Mouse (Mus musculus): Measurements from ENCODE around the gene Adra2b. TPM values are rescaled to one million over a fixed set of nuclear protein-coding genes. Genes with fewer than 3 reads are reported as not detected.

Gene Adra2b
- polyA plus RNA-seq, 1 experiment: 0.25 TPM

GRCm38 (mm10) chr2:127376423-127377051 lies 13.5 kb downstream of the Adra2b start:
- TF ChIP-seq POLR2A (IDR thresholded peaks at IDR 0.05; ENCODE audit: extremely low read depth, insufficient read depth, low read length) (no peak), CTCF (IDR thresholded peaks at IDR 0.05; ENCODE audit: extremely low read depth, insufficient read depth, low read length) (no peak)
- Histone ChIP-seq H3K4me1 (ENCODE audit: control insufficient read depth, insufficient read depth, low read length) (no peaks in the 10 kb centered on the region), H3K27ac (ENCODE audit: insufficient read depth, low read length) (no peak overlapping the region), H3K4me3 (ENCODE audit: insufficient read depth, low read length) (no peak overlapping the region)

GRCm38 (mm10) chr2:127377942-127378610 lies 15.1 kb downstream of the Adra2b start:
- no peaks in the 10 kb centered on the region for H3K4me1 ChIP-seq (ENCODE audit: control insufficient read depth, insufficient read depth, low read length)
- no peak overlapping the region for H3K27ac ChIP-seq (ENCODE audit: insufficient read depth, low read length)
- TF ChIP-seq CTCF (IDR thresholded peaks at IDR 0.05; ENCODE audit: extremely low read depth, insufficient read depth, low read length) (no peak), POLR2A (IDR thresholded peaks at IDR 0.05; ENCODE audit: extremely low read depth, insufficient read depth, low read length) (no peak)
- H3K4me3 ChIP-seq (ENCODE audit: insufficient read depth, low read length): no peak overlapping the region

GRCm38 (mm10) chr2:127378611-127378990 lies 15.6 kb downstream of the Adra2b start:
- Histone ChIP-seq H3K27ac (ENCODE audit: insufficient read depth, low read length) (no peak overlapping the region), H3K4me3 (ENCODE audit: insufficient read depth, low read length) (no peak overlapping the region), H3K4me1 (ENCODE audit: control insufficient read depth, insufficient read depth, low read length) (no peaks in the 10 kb centered on the region)
- TF ChIP-seq POLR2A (IDR thresholded peaks at IDR 0.05; ENCODE audit: extremely low read depth, insufficient read depth, low read length) (no peak), CTCF (IDR thresholded peaks at IDR 0.05; ENCODE audit: extremely low read depth, insufficient read depth, low read length) (no peak)

GRCm38 (mm10) chr2:127379250-127379649 lies 16.2 kb downstream of the Adra2b start:
- TF ChIP-seq POLR2A (IDR thresholded peaks at IDR 0.05; ENCODE audit: extremely low read depth, insufficient read depth, low read length) (no peak), CTCF (IDR thresholded peaks at IDR 0.05; ENCODE audit: extremely low read depth, insufficient read depth, low read length) (no peak)
- H3K27ac ChIP-seq (ENCODE audit: insufficient read depth, low read length): no peak overlapping the region
- no peak overlapping the region for H3K4me3 ChIP-seq (ENCODE audit: insufficient read depth, low read length)
- no peaks in the 10 kb centered on the region for H3K4me1 ChIP-seq (ENCODE audit: control insufficient read depth, insufficient read depth, low read length)

GRCm38 (mm10) chr2:127383881-127384280 lies 20.9 kb downstream of the Adra2b start:
- TF ChIP-seq POLR2A (IDR thresholded peaks at IDR 0.05; ENCODE audit: extremely low read depth, insufficient read depth, low read length) (no peak), CTCF (IDR thresholded peaks at IDR 0.05; ENCODE audit: extremely low read depth, insufficient read depth, low read length) (no peak)
- no peak overlapping the region for H3K4me3 ChIP-seq (ENCODE audit: insufficient read depth, low read length)
- H3K27ac ChIP-seq (ENCODE audit: insufficient read depth, low read length): no peak overlapping the region
- no peaks in the 10 kb centered on the region; the same call in 1 of the 2 replicates for H3K4me1 ChIP-seq (ENCODE audit: control insufficient read depth, insufficient read depth, low read length)

GRCm38 (mm10) chr2:127387521-127387920 lies 24.5 kb downstream of the Adra2b start:
- no peaks in the 10 kb centered on the region; the same call in 1 of the 2 replicates for H3K4me1 ChIP-seq (ENCODE audit: control insufficient read depth, insufficient read depth, low read length)
- TF ChIP-seq CTCF (IDR thresholded peaks at IDR 0.05; ENCODE audit: extremely low read depth, insufficient read depth, low read length): no peak
- TF ChIP-seq POLR2A (IDR thresholded peaks at IDR 0.05; ENCODE audit: extremely low read depth, insufficient read depth, low read length): no peak
- H3K4me3 ChIP-seq (ENCODE audit: insufficient read depth, low read length): no peak overlapping the region
- no peak overlapping the region for H3K27ac ChIP-seq (ENCODE audit: insufficient read depth, low read length)

- H3K4me1 ChIP-seq (ENCODE audit: control insufficient read depth, insufficient read depth, low read length): no peaks in the 10 kb centered on the region
- H3K27ac ChIP-seq (ENCODE audit: insufficient read depth, low read length): no peak overlapping the region
- no peak overlapping the region for H3K4me3 ChIP-seq (ENCODE audit: insufficient read depth, low read length)
- no peak for TF ChIP-seq CTCF (IDR thresholded peaks at IDR 0.05; ENCODE audit: extremely low read depth, insufficient read depth, low read length)
- TF ChIP-seq POLR2A (IDR thresholded peaks at IDR 0.05; ENCODE audit: extremely low read depth, insufficient read depth, low read length): no peak
Observed at GRCm38 (mm10) chr2:127390352-127390751, 27.3 kb downstream of the Adra2b start.

- no peak for TF ChIP-seq POLR2A (IDR thresholded peaks at IDR 0.05; ENCODE audit: extremely low read depth, insufficient read depth, low read length)
- TF ChIP-seq CTCF (IDR thresholded peaks at IDR 0.05; ENCODE audit: extremely low read depth, insufficient read depth, low read length): no peak
- no peaks in the 10 kb centered on the region for H3K4me1 ChIP-seq (ENCODE audit: control insufficient read depth, insufficient read depth, low read length)
- no peak overlapping the region for H3K4me3 ChIP-seq (ENCODE audit: insufficient read depth, low read length)
- no peak overlapping the region for H3K27ac ChIP-seq (ENCODE audit: insufficient read depth, low read length)
Observed at GRCm38 (mm10) chr2:127390846-127391245, 27.8 kb downstream of the Adra2b start.

- TF ChIP-seq POLR2A (IDR thresholded peaks at IDR 0.05; ENCODE audit: extremely low read depth, insufficient read depth, low read length): no peak
- TF ChIP-seq CTCF (IDR thresholded peaks at IDR 0.05; ENCODE audit: extremely low read depth, insufficient read depth, low read length): no peak
- no peak overlapping the region for H3K4me3 ChIP-seq (ENCODE audit: insufficient read depth, low read length)
- no peaks in the 10 kb centered on the region for H3K4me1 ChIP-seq (ENCODE audit: control insufficient read depth, insufficient read depth, low read length)
- H3K27ac ChIP-seq (ENCODE audit: insufficient read depth, low read length): no peak overlapping the region
Observed at GRCm38 (mm10) chr2:127391323-127391722, 28.3 kb downstream of the Adra2b start.

GRCm38 (mm10) chr2:127394606-127395161 lies 31.7 kb downstream of the Adra2b start:
- Histone ChIP-seq H3K27ac (ENCODE audit: insufficient read depth, low read length) (no peak overlapping the region), H3K4me1 (ENCODE audit: control insufficient read depth, insufficient read depth, low read length) (no peaks in the 10 kb centered on the region)
- TF ChIP-seq CTCF (IDR thresholded peaks at IDR 0.05; ENCODE audit: extremely low read depth, insufficient read depth, low read length) (no peak), POLR2A (IDR thresholded peaks at IDR 0.05; ENCODE audit: extremely low read depth, insufficient read depth, low read length) (no peak)

More at GRCm38 (mm10) chr2:127394606-127395161, 31.7 kb downstream of the Adra2b start:
- H3K4me3 ChIP-seq (ENCODE audit: insufficient read depth, low read length): no peak overlapping the region

Data from cortical plate, adult 2 months (tissue).